Mouse (Mus musculus): ENCODE results near the gene Tap2.
"Not testable (repeated sequence)": the region's sequence is repeated elsewhere in the genome, so short reads cannot be mapped to it uniquely, and the experiment has no call there.

The Tap2 gene

DNA sequence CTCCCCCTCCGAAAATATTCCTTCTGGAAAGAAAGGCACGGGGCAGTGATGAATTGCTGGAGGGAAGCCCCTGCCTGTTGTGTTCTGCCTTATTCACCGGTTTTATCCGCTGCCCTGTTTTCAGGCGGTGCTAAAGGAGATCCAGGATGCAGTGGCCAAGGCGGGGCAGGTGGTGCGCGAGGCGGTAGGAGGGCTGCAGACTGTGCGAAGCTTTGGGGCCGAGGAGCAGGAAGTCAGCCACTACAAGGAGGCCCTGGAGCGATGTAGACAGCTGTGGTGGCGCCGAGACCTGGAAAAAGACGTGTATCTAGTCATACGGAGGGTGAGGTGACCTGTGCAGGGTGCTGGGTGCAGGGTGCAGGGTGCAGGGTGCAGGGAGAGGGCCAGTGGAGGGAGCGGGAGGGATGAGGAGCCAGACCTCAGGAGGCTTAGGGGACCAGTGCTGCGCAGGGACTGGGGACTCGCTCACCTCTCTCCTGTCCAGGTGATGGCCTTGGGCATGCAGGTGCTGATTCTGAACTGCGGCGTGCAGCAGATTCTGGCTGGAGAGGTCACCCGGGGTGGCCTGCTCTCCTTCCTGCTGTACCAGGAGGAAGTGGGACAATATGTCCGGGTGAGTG lies 8.5 kb downstream of the Tap2 start:
- peak in 1 of 2 experiments; percentile 42 for DNase-seq (ENCODE audit: low spot score in 2 of 2)

GRCm38 (mm10) chr17:34213936-34214335 lies 10.6 kb downstream of the Tap2 start:
- DNase-seq (ENCODE audit: low spot score in 2 of 2), result peak in 1 of 2 experiments; percentile 10

GRCm38 (mm10) chr17:34215176-34215575 lies 11.8 kb downstream of the Tap2 start:
- DNase-seq (ENCODE audit: low spot score in 2 of 2), result peak in 1 of 2 experiments; percentile 8

DNA sequence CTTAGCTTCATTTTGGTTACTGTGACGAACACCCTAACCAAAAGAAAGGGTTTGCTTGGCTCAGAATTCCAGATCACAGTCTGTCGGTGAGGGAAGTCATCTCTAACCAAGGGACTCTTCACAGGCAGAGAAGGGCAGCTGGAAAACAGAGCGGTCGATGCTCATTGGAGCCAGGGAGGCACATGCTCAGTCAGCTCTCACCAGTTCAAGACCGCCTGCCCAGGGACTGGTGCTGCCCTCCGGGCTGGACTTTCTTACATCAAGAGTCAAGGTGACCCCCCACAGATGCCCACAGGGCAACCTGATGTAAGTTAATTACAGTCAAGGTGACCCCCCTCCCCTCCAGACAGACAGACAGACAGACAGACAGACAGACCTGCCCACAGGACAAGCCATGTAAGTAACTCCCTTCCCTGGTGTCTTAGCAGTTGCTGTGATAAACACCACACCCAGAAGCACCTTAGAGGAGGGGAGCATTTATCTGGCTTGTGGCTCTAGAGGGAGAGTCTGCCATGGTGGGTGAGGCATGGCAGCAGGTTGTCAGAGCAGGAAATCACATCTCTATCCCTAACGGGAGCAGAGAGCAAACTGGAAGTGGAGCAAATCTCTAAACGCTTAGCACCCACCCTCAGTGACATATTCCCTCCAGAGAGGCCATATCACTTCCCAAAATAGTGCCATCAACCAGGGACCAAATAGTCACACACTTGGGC lies 14.0 kb downstream of the Tap2 start:
- DNase-seq (ENCODE audit: low spot score in 2 of 2), result peak in 1 of 2 experiments; percentile 11

GRCm38 (mm10) chr17:34217986-34218385 lies 14.7 kb downstream of the Tap2 start:
- peak in 1 of 2 experiments; percentile 9 for DNase-seq (ENCODE audit: low spot score in 2 of 2)

DNA sequence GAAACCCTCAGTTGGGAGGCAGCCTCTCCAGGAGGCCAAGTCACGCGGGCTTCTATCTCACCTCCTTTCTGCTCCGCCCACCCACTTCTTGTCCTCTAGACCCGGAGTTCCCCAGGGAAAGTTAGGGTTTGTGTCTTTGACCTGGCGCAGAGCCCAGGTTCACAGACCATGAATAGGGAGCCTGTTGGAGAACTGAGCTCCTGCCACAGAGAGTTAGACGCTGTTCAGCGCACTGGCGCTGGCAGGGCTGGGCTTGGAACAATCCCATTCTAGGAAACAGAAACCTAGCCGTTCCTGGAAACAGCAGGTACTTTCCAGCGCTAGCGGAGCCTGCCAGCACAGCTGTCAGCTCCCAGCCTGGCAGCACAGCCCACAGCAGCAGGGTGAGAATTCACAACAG lies 15.3 kb downstream of the Tap2 start:
- peak in 1 of 2 experiments; percentile 24 for DNase-seq (ENCODE audit: low spot score in 2 of 2)

DNA sequence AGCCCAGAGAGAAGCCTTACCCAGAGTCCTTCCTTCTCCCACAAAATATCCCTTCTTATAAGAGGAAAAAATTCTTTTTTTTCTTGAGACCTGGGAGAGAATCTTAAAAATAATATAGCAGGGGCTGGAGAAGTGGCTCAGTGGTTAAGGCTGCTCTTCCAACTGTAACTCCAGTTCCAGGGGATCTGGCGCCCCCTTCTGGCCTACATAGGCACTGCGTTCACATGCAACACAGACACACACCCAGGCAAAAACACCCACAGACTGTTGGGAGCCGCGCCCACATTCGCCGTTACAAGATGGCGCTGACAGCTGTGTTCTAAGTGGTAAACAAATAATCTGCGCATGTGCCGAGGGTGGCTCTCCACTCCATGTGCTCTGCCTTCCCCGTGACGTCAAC lies 15.8 kb downstream of the Tap2 start:
- DNase-seq (ENCODE audit: low spot score in 2 of 2), result peak; percentile 62 to 84

DNA sequence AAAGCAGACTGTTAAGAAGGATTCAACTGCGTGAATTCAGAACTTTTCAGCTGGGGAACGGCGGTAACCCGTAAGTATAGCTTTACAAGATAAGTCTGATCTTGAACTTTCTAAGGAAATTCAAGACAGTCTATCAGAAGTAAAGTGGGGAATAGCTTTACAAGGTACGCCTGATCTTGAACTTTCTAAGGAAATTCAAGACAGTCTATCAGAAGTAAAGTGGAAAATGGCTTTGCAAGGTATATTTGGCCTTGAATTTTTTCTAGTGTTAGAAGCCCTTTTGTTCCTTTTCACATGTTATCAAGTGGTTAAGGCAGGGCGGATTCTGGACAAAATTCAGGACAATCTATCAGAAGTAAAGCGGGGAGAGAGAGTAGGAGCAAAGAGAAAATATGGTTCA lies 16.5 kb downstream of the Tap2 start:
- not testable (repeated sequence) for DNase-seq (ENCODE audit: low spot score in 2 of 2)

DNA sequence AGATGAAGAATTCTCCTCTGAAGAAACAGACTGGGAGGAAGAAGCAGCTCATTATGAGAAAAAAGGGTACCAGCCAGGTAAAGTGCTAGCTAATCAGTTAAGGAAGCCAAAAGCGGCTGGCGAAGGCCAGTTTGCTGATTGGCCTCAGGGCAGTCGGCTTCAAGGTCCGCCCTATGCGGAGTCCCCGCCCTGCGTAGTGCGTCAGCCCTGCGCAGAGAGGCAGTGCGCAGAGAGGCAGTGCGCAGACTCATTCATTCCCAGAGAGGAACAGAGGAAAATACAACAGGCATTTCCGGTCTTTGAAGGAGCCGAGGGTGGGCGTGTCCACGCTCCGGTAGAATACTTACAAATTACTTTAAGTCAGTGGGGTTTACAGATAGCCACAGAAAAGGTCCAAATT lies 17.1 kb downstream of the Tap2 start:
- not testable (repeated sequence) for DNase-seq (ENCODE audit: low spot score in 2 of 2)

GRCm38 (mm10) chr17:34224816-34225215 lies 21.5 kb downstream of the Tap2 start:
- peak in 1 of 2 experiments; percentile 6 for DNase-seq (ENCODE audit: low spot score in 2 of 2)

- peak in 1 of 2 experiments; percentile 8 for DNase-seq (ENCODE audit: low spot score in 2 of 2)
Observed at GRCm38 (mm10) chr17:34225426-34225825, 22.1 kb downstream of the Tap2 start.

- DNase-seq (ENCODE audit: low spot score in 2 of 2), result peak in 1 of 2 experiments; percentile 55
Observed at GRCm38 (mm10) chr17:34225911-34226310, 22.6 kb downstream of the Tap2 start.

- peak in 1 of 2 experiments; percentile 10 for DNase-seq (ENCODE audit: low spot score in 2 of 2)
Observed at GRCm38 (mm10) chr17:34230971-34231370, 27.6 kb downstream of the Tap2 start.

DNA sequence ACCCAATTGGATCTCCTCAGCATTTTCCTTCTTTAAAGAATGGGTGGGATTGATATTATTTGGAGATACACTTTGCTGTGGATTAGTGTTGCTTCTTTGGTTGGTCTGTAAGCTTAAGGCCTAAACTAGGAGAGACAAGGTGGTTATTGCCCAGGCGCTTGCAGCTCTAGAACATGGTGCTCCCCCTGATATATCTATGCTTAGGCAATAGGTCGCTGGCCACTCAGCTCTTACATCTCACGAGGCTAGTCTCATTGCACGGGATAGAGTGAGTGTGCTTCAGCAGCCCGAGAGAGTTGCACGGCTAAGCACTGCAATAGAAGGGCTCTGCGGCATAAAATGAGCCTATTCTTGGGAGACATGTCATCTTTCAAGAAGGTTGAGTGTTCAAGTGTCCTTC lies 28.7 kb downstream of the Tap2 start:
- DNase-seq (ENCODE audit: low spot score in 2 of 2), result not testable (repeated sequence)

DNA sequence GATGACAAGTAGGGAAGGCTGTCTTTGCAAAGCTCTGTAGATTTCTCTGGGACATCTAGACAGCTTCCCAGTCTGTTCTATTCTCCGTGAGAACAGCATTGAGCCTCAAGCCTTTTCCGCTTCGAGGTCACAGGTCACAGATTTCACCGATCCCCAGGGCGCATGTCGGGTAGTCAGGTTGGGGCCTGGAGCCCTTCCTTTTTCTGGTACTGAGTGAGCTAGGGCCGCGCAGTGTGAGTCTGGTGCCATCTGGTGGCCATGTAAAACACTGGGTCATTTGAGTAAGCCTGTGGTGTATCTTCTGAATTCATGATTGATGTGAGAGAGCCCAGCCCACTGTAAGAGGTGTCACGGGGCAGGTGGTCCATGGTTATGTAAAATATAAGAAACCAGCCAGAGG lies 31.6 kb downstream of the Tap2 start:
- peak; percentile 59 to 88 for DNase-seq (ENCODE audit: low spot score in 2 of 2)

GRCm38 (mm10) chr17:34236691-34237090 lies 33.4 kb downstream of the Tap2 start:
- DNase-seq (ENCODE audit: low spot score in 2 of 2), result peak in 1 of 2 experiments; percentile 12

GRCm38 (mm10) chr17:34237741-34238140 lies 34.4 kb downstream of the Tap2 start:
- DNase-seq (ENCODE audit: low spot score in 2 of 2), result peak in 1 of 2 experiments; percentile 6

- DNase-seq (ENCODE audit: low spot score in 2 of 2), result peak in 1 of 2 experiments; percentile 68
Observed at GRCm38 (mm10) chr17:34238706-34239105, 35.4 kb downstream of the Tap2 start, which contains the start of gene H2-Ob. TSS of gene H2-Ob (plus strand) at chr17:34238903.

DNA sequence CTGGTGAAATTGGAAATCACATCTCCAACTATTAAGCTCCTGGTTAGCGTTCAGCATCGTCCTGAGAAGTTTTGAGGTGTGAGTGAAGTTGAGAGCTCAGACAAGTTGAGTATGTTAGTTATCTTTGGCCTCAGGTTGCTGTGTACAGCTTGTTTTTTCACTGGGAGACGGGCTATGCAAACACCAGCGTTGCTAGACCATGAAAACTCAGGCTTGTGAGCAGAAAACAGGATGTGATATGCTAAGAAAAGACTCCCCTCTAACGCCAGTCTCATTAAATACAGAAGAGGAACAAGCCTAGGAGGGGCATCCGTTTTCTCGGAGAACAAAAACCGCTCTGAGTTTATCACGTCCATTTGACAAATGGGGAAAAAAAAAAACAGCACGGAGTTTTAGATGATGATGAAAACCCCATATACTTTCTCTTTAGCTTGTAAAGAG lies 36.3 kb downstream of the Tap2 start:
- peak in 1 of 2 experiments; percentile 33 for DNase-seq (ENCODE audit: low spot score in 2 of 2)

DNA sequence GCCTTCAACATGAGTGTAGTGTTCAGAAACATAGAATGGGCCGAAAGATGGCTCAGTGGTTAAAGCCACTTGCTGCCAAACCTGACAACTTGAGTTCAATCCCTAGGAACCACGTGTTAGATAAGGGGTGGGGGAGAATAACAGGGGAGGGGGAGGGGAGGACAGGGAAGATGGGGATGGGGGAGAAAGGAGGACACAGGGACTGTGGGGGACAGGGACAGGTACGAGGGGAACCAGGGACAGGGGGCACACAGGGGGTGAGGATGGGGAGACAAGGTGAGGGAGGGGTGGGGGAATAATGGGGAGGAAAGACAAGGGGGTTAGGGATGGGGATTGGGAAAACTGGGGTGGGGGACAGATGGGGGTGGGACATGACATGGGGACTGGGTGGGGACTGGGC lies 37.0 kb downstream of the Tap2 start:
- DNase-seq (ENCODE audit: low spot score in 2 of 2), result peak in 1 of 2 experiments; percentile 9

DNA sequence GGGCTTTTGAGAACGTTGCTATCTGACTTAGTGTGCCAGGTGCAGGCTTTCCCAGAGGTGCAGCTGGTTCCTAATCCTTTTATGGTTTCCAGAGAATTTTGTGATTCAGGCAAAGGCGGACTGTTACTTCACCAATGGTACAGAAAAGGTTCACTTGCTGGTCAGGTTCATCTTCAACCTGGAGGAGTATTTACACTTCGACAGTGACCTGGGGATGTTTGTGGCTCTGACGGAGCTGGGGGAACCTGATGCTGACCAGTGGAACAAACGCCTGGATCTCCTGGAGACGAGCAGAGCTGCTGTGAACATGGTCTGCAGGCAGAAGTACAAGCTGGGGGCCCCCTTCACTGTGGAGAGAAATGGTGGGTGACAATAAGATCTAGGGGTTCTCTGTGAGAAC lies 37.6 kb downstream of the Tap2 start:
- DNase-seq (ENCODE audit: low spot score in 2 of 2), result peak in 1 of 2 experiments; percentile 13

DNA sequence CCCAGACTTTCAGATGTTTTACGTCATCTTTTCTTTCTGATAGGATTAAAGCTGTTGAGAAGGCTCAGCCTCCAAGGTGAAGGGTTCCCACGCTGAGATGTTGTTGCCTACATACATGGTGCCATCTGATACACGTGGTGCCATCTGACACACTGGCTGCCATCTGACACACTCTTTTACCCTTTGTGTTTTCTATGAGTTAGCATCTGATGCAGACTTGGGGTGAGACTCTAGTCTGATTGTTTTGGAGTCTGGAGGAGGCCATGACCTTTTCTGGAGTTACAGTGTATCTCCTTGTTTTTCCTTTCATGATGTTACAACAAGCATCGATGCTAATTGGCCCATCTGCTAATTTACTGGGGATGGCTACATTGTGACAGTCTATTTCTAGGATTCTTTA lies 41.3 kb downstream of the Tap2 start:
- peak in 1 of 2 experiments; percentile 2 for DNase-seq (ENCODE audit: low spot score in 2 of 2)

GRCm38 (mm10) chr17:34247047-34247446 lies 43.7 kb downstream of the Tap2 start:
- DNase-seq (ENCODE audit: low spot score in 2 of 2), result peak in 1 of 2 experiments; percentile 20
